Mouse (Mus musculus) C2C12 (cell line): ENCODE measurements around the gene Mgam.

ENCODE experiments used
- CEBPB ChIP-seq: IDR thresholded peaks from one replicate; pipeline ENCODE4 v1.6.1; 2011; ENCODE audit warnings: low read depth, mild to moderate bottlenecking, control low read depth, moderate library complexity
- CTCF ChIP-seq: IDR thresholded peaks from one replicate; pipeline ENCODE4 v1.5.1; 2011; ENCODE audit not compliant: control insufficient read depth, insufficient read depth, insufficient read length
- FOSL1 ChIP-seq: IDR thresholded peaks from one replicate; pipeline ENCODE4 v1.8.0; 2011; ENCODE audit warnings: mild to moderate bottlenecking, low read length; ENCODE audit not compliant: poor library complexity, insufficient read depth, severe bottlenecking
- MAX ChIP-seq: IDR thresholded peaks from one replicate; pipeline ENCODE4 v1.6.1; 2011; ENCODE audit warnings: mild to moderate bottlenecking, control low read depth
- MYOD1 ChIP-seq: IDR thresholded peaks from one replicate; pipeline ENCODE4 v1.6.1; 2011; ENCODE audit warnings: low read depth; ENCODE audit not compliant: control insufficient read depth, insufficient read length
- MYOG ChIP-seq: IDR thresholded peaks from one replicate; pipeline ENCODE4 v1.6.1; 2011; ENCODE audit not compliant: control insufficient read depth, insufficient read length; ENCODE audit errors: extremely low read depth
- USF1 ChIP-seq: IDR thresholded peaks from one replicate; pipeline ENCODE4 v1.6.1; 2011; ENCODE audit warnings: low read depth, mild to moderate bottlenecking, control low read depth, moderate library complexity

DNA sequence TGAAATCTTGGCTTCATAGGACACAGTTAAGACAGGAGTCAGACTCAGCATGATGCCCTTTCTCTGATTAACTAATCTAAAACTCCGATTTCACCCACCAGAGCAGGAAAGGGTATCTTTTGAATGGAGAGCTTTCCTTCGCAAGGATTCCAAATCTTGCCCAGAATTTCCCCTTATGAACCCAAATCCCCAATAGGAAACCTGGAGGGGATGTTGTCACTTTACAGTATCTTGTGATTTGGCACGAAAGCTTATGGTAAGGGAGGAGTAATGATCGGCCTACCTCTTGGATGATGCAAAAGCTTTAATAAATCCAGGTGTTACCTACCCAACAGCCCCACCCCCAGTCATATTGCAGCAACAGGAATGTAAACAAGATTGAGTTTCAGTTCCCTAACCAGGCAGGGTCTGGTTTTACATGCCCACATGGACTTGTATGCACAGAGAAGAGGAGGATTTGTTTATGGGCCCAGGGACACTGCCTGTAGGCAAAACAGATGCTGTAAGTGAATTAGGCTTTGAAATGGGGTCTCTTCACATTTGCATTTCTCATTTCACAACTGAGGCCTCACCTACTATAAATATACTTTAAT, 15.3 kb upstream of the Mgam start, which contains the start of gene Tas2r138:
- TF ChIP-seq CTCF, result no peak
- no peak for TF ChIP-seq CEBPB
- TF ChIP-seq MAX, result no peak
- TF ChIP-seq USF1, result no peak
- TF ChIP-seq MYOG, result no peak
- TF ChIP-seq MYOD1, result no peak
- no peak for TF ChIP-seq FOSL1
